Mouse (Mus musculus) ES-E14 (cell line): ENCODE measurements around the gene Rtn3.

Source experiments
- CHD2 ChIP-seq: IDR thresholded peaks from 2 replicates; pipeline ENCODE4 v1.6.1; 2014; ENCODE audit warnings: mild to moderate bottlenecking, low read depth, low read length, inconsistent platforms
- HCFC1 ChIP-seq: IDR thresholded peaks from 2 replicates; pipeline ENCODE4 v1.6.1; 2012; ENCODE audit warnings: low read length, inconsistent platforms, borderline replicate concordance; ENCODE audit not compliant: insufficient read depth
- MAFK ChIP-seq: IDR thresholded peaks from 2 replicates; pipeline ENCODE4 v1.6.1; 2014; ENCODE audit warnings: mild to moderate bottlenecking, low read depth, low read length, inconsistent platforms; ENCODE audit not compliant: insufficient read depth
- ZC3H11A ChIP-seq: IDR thresholded peaks from 2 replicates; pipeline ENCODE4 v1.6.1; 2012; ENCODE audit warnings: low read depth, mild to moderate bottlenecking, inconsistent platforms, low read length, borderline replicate concordance
- ZNF384 ChIP-seq: IDR thresholded peaks from 2 replicates; pipeline ENCODE4 v1.6.1; 2012; ENCODE audit warnings: low read depth, low read length, inconsistent platforms

- TF ChIP-seq ZC3H11A: no peak
- TF ChIP-seq ZNF384: no peak
- TF ChIP-seq MAFK: no peak
- TF ChIP-seq CHD2: no peak
- TF ChIP-seq HCFC1: no peak
Measured at GRCm38 (mm10) chr19:7420108-7420507, 63.0 kb downstream of the Rtn3 start.
